Mouse (Mus musculus): Measurements from ENCODE around the gene Lmf1.
A peak's percentile ranks its signal among the peaks of the same experiment; 100 is the strongest.

Lmf1 gene

DNA sequence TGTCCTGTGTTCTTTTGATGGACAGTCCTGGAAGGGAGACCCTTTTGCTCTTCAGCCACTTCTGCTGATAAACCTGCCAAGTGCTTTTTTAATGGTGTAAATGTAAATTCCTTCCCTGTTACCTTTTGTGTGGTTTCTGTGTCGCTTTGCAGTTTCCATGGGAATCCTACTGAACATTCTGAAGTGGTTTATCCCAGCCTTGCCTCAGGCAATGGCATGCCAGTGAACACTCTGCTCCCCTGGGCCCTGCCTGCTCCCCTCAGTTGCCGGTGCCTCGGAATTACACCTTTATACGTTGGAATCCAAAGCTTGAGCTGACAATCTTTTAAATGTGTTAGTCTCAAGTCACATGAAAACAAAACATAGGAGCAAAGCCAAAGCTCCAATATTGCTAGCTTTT lies 62.1 kb downstream of the Lmf1 start:
- no peak for DNase-seq (ENCODE audit: low read depth, low spot score)

DNA sequence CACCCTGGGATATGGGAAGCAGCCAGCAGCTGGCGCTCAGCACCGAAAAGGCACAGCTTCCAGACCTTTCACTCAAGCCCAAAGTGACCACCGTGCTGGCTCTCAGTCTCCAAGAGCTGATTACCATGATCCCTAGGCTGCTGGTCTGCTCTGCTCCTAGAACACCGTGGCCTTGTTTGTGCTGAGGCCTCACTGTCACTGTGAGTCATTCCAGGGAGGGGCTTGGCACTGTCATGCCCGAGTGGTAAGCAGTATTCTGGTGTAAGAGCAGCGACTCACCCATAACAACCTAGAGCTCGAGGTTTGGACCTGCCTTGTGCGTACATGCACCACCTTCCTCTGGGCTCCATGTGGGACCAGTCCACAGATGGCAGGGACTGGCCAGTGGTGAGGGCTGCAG lies 63.1 kb downstream of the Lmf1 start:
- DNase-seq (ENCODE audit: low read depth, low spot score): no peak

DNA sequence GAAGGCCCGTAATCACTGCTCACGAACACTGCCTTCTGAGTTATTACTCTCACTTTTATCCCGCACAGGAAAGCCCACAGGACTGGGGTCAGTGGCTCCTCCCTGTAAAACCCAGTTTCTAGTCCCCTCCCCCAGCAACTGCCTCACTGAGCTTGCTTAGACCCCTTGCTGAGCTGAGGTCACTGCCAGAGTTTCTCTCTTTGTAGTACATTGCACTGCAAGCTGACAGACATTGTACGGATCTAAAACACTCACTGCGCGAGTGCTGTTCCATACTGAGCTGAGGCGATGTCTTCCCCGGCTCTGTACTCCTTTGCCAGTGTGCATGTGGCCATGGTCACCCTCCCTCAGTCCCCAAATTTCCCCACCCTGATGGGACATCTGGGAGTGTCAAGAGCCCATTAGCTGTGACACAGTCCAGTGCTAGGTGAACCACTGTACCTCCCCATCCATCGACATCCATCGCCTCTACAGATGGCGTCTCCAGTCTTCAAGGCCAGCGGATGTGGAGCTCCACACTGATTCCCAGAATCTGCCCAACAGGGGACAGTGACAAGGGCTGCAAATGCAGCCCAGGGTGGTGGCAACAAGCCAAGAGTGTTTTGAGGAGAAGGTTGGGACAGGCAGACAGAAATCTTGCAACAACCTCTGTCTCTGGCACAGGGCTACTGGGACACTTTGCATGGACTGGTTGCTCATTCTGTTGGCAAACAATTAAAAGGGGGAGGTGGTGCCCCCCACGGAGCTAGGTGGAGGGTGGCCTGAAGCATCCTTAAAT lies 64.8 kb downstream of the Lmf1 start:
- DNase-seq (ENCODE audit: low read depth, low spot score): no peak

DNA sequence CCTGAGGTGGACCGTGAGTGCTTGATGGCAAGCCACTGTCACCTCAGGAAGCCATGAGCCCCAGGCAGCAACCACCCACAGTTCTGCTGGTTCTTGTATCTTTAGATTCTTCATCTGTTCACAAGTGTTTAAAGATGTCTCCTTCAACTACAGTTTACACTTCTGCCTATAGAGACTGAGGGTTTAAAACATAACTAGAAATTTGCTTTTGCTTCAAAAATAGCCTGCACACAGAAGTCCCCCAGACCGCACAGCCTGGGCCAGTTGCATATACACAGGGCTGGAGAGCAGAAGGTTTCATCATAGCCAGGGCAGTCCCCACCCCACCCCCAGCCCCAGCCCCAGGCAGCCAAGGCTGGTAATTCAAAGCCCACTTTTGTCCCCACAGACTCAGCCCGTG lies 65.9 kb downstream of the Lmf1 start:
- no peak for DNase-seq (ENCODE audit: low read depth, low spot score)

DNA sequence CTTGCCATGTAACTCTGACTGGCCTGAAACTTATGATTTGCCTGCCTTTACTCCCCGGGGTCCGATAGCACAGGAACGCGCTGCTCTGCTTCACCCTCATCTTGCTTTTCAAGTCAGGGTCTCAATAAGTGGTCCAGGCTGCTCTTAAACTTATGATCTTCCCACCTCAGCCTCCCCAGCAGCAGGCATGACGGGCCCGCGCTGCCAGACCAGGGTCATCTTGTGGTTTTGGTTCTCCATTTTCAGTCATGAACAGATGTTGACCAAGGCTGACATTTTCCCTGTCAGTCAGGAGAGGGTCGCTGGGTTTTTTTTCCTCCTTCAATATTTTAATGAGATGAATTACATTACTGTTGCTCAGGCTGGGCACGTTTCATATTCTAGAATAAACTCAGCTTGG lies 66.8 kb downstream of the Lmf1 start:
- no peak for DNase-seq (ENCODE audit: low read depth, low spot score)

DNA sequence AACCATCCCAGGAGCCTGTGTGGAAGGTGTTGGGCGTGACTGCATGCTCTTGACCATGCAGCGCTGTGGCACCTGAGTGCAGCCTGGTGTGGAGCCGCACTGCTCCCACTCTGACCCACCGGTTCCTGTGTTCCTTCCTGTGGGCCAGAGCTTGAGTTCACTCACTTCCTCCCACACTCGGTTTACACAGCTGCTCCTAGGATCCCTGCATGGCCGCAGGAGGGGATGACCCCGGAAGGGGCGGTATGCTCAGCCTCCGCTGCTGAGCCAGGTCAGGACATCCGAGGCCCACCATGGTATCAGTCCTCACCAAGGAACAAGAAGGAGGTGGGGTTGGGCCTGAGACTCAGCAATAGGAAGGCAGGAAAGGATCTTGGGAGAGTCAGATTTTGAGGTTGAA lies 69.0 kb downstream of the Lmf1 start:
- no peak for DNase-seq (ENCODE audit: low read depth, low spot score)

DNA sequence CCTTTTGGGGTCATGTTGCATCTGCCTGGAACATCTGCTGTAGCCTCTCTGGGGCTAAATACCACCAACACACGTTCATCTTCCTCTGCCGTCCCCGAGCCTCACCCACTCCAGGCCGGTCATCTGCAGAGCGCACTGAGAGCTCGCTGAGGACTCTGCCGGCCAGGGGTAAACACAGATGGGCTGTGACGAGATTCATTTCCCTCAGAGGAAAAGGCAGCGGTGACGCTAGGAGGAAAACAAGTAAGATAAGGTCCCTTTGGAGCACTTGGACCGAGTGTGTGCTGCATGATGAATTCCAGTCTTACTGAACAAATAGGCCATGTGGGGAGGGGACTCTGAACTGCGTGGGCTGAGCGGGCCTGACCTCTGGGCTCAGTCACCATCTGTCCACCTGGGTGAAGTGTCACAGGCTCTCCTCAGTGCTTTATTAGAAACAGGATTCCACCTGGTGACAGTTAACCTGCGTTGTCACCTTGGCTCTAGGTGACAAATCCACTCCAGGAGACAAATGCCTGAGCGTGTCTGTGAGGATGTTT lies 69.9 kb downstream of the Lmf1 start:
- DNase-seq (ENCODE audit: low read depth, low spot score): no peak

DNA sequence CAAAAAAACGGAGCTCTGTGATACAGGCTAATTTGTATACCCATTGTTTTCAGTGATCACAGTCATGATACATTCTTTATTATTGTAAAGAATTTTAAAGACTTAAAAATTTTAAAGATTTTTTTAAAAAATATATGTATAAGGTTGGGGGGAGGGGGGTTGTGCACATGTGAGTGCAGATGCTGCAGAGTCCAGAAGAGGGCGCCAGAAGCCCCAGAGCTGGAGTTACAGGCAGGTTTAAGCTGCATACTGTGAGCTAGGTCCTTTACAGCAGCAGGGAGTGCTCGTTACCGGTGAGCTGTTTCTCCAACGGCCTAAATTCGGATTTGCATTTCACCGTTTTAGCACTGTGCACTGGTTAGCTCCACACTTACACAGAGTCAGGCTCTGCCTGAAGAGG lies 71.8 kb downstream of the Lmf1 start:
- DNase-seq (ENCODE audit: low read depth, low spot score): no peak

DNA sequence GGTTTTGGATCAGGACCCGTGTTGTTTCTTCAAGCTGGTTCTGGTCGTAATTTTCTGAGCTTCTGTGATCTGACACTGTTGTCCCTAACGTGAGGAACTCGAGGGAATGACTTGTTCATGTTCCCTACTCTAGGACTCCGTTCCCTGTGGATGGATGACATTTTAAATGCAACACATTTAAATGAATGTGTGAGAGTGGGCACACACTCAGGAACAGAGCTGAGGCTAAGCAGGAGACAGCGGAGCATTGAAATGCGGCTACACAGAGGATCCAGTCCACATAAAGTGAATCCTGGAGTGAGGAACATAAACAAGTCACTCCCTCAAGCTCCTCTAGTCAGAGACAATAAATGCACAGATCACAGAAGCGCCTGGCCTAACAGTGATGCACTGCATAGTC lies 73.4 kb downstream of the Lmf1 start:
- no peak for DNase-seq (ENCODE audit: low read depth, low spot score)

DNA sequence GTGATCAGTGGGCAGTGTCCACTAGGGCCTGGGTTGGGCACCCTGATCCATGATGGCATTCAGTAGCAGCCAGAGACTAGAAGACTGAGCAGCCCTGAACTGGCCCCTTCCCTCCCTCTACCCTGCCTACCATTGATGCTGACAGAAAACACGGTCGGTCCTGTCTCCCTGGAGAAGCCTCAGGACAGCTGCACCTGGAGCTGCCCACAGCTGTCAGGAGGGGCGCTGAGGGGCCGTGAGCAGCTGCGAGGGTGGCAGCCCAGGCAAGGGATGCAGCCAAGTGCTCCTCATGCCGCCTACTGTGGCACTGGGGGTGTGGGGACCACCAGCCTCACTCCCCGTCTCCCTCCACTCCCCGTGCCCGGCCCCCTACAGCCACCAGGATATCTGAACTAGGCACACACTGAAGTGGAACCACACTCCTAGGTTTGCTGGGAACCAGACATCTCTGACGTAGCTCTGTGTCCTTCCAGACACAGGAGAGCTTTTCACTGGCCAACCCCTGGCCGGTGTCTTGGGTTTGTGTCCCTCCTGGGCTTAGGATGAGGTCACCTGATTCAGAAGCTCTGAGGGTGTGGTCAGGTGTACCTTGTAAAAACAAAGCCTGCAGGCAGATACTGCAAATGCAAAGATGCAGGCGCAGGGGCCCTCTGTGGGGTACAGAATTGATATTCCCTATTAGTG lies 77.4 kb downstream of the Lmf1 start:
- no peak for DNase-seq (ENCODE audit: low read depth, low spot score)

DNA sequence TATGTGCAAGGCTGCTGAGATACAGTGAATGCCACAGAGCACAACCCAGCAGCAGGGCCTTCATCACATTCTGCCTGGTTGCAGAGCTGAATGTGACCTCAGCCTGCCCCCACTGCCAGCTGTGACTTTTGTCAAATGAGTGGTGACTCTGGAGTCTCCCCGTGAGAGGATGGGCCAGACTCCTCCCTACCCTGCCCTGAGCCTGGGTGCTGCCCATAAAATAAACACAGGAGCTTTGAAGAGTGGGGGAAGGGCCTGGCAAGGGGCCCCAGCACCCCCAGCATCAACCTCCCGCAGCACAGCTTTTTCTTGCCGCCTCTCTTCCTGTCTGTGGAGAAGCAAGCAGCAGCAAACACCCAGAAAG lies 77.9 kb downstream of the Lmf1 start:
- no peak for DNase-seq (ENCODE audit: low read depth, low spot score)

DNA sequence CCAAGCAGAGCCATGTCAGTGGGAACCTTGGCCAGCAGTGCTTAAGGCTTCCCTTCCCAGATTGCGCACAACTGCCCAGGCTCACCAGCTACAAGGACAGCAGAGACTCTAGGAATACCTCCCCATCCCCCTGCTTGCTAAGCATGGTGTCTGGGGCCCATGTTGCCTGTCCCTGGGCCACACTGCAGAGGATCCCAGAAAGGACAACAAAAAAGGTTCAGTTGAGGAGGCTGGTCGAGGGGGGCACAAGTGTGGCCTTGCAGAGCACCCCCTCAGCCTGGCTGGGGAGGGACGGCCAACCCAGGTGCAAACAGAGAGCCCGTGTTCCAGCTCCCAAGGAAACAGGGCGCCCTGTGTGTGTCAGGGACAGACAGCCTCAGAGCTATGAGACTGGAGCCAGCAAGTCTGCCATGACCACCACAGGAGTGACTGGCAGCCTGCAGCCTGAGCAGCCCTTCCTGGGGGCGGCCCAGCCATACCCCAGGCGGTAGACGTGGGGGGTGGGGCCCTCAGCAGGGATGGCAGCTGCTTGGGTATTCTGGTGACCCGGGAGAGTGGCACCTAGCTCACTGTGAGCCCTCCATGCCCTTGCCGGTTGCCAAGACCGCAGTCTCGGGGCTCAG lies 84.4 kb downstream of the Lmf1 start:
- no peak for DNase-seq (ENCODE audit: low read depth, low spot score)

DNA sequence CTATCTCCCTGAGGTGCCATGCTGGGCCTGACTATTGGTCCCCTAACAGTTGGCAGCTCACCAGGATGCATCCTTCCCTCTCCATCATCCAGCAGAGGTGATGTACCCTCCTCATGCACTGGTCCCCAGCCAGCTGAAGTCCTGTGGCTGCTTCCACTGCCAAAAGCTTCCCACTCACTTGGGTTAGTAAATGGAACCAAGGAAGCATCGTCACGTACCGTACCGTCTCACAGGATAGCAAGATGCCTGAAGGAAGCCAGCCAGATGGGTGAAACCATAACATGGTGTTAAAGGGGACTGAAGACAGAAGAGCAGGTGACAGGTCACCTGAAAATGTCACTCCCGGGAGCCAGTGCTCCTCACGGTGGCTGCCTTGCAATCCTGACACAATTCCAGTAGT lies 86.6 kb downstream of the Lmf1 start:
- no peak for DNase-seq (ENCODE audit: low read depth, low spot score)

DNA sequence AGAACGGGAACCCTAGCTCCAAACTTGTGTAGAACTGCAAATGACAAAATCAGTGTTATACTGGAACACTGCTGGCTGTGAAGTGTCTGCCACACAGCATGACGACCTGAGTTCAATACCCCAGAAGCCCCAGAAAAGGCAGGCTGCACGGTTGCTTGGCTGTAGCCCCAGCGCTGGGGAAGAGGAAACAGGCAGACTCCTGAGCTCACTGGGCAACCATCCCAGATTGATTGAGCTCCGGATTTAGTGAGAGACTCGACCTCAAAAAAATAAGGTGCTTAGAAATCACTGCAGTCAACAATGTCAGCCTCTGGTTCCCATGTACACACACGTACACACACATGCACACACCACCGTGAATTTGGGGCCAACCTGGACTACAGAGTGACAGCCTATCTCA lies 87.0 kb downstream of the Lmf1 start:
- DNase-seq (ENCODE audit: low read depth, low spot score): no peak

DNA sequence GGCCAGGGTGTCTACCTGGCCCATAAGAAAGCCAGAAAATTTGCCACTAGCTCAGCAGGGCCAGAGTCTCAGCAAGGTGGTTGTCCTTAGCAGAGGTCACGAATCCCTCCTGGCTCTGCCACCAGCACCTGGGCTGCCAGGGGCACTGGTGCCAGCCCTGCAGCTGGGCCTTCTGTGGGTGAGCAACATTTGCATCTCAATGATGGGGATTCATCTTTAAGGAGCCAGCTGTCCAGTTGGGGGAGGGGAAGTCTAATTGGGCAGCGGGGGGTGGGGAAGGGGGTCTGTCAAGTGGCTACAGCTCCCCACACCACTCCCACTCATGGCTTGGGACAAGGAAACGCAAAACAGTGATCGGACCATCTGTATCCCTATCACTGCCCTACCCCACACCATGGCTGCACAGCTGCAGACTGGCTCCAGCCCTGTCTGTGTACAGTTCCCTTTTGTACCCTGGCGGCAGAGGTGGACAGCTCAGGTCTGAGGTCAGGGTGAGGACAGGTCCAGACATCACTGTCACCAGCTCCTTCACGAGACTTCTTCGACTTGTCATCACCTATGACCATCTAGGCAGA lies 89.7 kb downstream of the Lmf1 start:
- DNase-seq (ENCODE audit: low read depth, low spot score): no peak

DNA sequence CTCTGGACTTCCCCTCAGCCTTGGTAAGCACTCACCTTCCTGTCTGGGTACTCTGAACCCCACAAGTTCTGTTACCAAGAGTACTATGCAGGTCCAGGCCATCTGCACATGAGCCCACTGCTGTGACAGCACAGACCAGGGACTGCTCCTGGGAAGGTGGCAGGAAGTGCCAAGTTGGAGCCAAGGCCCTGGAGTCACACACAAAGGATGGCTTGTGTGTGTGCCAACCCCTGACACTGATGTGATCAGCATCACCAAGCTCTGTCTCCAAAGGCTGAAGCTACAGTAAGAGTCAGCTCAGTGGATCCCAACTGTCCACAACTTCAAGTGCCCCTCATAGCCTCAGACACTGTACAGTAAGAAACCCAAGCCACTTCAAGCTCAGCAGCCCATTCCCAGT lies 94.1 kb downstream of the Lmf1 start:
- DNase-seq (ENCODE audit: low read depth, low spot score): no peak

DNA sequence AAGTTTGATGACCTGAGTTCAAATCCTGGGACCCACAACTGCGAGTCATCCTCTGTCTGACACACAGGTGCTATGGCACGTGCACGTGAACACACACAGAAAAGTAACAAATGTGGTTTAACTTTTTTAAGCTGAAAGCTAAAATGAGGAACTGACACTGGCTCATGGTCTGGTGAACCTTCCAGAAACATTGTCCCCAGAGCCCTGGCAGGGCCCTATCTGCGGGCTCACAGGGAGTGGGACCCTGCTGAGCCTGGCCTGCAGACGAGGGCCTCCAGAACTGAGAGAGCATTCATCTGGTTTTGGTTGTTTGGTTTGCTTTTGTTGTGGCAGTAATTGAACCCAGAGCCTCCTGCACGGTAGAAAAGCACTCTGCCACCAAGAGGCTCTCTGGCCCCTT lies 99.1 kb downstream of the Lmf1 start:
- no peak for DNase-seq (ENCODE audit: low read depth, low spot score)

DNA sequence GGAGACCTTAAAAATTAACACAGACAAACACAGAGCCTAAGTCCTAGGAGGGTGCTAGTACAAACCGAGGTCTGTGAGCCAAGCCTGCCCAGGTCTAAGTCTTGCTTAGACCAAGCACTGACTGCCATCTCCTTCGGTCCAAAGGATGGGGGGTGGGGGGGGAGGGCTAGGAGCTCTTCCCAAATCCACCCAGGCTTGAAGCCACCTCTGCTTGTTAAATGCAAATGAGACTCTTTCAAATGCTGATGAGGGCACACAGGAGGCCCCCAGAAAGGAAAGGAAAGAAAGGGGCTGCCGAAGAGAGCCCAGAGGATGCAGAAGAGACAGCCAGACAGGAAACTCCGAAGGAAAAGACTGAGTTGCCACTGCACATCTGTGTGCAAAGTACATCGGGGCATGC lies 100.9 kb downstream of the Lmf1 start:
- peak; percentile 54 for DNase-seq (ENCODE audit: low read depth, low spot score)

DNA sequence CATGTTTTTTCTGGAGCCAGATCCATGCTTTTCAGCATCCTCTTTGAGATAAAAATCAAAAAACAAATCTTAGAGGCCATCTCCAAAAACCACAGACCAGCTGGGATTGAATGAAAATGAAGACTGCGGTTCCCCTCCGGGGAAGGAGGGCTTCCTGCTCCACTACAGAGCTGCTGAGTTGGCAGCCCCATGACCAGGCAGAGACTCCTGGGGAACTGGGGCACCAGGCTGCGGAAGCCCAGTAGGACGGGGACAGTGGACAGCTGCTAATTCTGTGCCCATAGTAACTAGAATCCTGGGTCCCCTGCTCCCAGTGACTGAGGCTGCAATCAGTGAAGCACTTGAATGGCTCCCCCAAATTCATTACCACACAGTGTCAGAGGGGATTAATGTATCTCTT lies 102.8 kb downstream of the Lmf1 start:
- DNase-seq (ENCODE audit: low read depth, low spot score): no peak

DNA sequence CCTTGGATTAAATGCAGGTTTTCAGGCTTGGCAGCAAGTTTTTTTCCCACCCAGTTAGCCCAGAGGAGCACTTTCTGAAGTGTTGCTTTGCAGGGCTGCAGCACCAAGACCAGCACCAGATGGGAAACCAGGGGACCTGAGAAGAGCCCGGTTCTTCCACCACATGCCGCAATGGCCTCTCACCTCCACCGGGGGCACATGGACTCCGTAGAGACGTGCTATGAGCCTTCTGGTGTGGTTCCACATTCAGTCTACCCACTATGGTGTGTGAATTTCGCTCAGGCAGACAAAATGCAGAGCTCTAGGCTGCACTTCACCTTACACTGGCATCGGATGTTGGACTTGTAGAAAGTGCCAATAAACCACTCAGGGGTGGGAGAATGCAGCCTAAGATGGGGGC lies 107.4 kb downstream of the Lmf1 start:
- DNase-seq (ENCODE audit: low read depth, low spot score): no peak

DNA sequence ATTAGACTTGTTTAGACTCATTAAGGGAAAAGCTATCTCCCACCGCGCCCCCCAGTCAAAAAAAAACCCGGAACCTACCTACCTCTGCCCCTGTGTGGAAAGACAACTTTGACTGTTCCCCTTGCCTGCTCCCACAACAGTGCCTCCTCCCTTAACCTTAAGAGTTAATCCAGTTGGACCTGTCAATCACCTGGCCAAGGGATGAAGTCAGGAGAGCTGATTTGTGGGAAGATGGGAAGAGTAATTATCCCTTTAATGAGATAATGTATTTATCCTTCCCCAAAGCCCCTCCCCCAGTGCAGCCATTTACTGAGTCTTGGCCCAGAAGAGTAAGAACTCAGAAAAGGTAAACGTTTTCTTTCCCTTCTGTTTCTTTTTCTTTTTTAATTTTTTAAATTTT lies 110.0 kb downstream of the Lmf1 start:
- DNase-seq (ENCODE audit: low read depth, low spot score): no peak

DNA sequence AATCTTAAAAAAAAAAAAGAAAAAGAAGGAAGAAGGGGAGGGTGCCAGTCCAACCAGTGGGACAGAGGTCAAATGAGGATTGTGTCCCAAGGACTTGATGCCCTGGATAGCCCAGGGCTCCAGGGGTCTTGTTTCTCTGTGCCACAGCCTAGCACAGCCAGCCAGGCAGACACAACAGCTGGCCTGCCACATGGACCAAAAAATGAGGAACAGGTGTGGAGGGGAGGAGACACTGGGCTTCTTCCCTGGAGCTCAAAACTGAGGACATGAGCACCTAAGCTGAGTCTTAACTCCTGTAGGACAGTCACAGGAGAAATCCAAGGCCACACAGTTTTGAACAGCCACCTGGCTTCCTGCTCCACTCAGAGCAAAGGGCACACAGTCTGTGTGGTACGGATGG lies 117.4 kb downstream of the Lmf1 start:
- no peak for DNase-seq (ENCODE audit: low read depth, low spot score)

DNA sequence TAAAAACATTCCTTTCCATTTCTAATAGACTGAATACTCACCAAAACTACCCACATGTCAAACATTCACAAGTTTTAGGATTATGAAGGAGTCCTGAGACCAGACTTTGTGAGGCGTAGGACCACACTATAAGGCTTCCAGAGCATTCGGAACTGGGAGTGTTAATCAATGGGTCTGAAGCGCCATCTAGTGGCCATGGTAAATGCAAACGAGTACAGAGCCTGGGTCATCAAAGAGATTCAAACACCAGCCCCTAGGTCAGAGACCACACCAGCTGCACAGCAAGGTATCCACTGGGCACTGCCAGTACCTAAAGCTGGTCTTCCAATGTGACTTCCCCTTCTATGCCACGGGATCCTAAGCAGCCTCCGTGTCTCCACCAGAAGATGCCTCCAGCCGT lies 119.6 kb downstream of the Lmf1 start:
- DNase-seq (ENCODE audit: low read depth, low spot score): peak; percentile 42

All from WW6 (cell line).